Mouse (Mus musculus): ENCODE results near the gene Tle6. TPM values are rescaled to one million over a fixed set of nuclear protein-coding genes. Genes with fewer than 3 reads are reported as not detected.

Gene Tle6
- polyA plus RNA-seq, 1 experiment from 2014 or later, result 12.1 TPM

- 28% methylated on average over 16 of the region's 16 CpGs for WGBS (ENCODE audit: insufficient replicate concordance)
- no peak overlapping the region for H3K9ac ChIP-seq
- peaks cover 29% of the 10 kb centered on the region for H3K36me3 ChIP-seq
- no peak for ATAC-seq
- H3K4me2 ChIP-seq, result peak overlapping the region; percentile 8; the same call in 1 of the 2 replicates
- H3K27me3 ChIP-seq (replicated peaks), result peaks cover 34% of the 10 kb centered on the region
- H3K4me1 ChIP-seq, result peaks cover 71% of the 10 kb centered on the region
- no peak overlapping the region for H3K4me3 ChIP-seq
- peak overlapping the region; percentile 46; the same call in 1 of the 2 replicates for H3K27ac ChIP-seq
- H3K9me3 ChIP-seq (replicated peaks), result no peaks in the 10 kb centered on the region
Observed at GRCm38 (mm10) chr10:81568381-81569191, 32.3 kb downstream of the Tle6 start.

GRCm38 (mm10) chr10:81565257-81566228 is 35.3 kb downstream of the Tle6 start:
- no peaks in the 10 kb centered on the region for H3K9me3 ChIP-seq (replicated peaks)
- H3K9ac ChIP-seq, result no peak overlapping the region
- no peak for ATAC-seq
- peaks cover 22% of the 10 kb centered on the region for H3K27me3 ChIP-seq (replicated peaks)
- no peak overlapping the region for H3K4me2 ChIP-seq
- 67% methylated on average over 20 of the region's 20 CpGs for WGBS (ENCODE audit: insufficient replicate concordance)
- H3K36me3 ChIP-seq, result peaks cover 50% of the 10 kb centered on the region
- H3K27ac ChIP-seq, result 0 out of 2 replicates have a peak overlapping the region, but pooled peaks have one; percentile 3
- H3K4me3 ChIP-seq, result no peak overlapping the region
- peaks cover 78% of the 10 kb centered on the region for H3K4me1 ChIP-seq

GRCm38 (mm10) chr10:81564734-81565133 is 36.1 kb downstream of the Tle6 start:
- H3K27me3 ChIP-seq (replicated peaks), result peaks cover 14% of the 10 kb centered on the region
- peaks cover 79% of the 10 kb centered on the region for H3K4me1 ChIP-seq
- WGBS (ENCODE audit: insufficient replicate concordance), result 35% methylated on average over 10 of the region's 10 CpGs
- H3K27ac ChIP-seq, result peak overlapping the region; percentile 37; the same call in 1 of the 2 replicates
- no peak overlapping the region for H3K4me3 ChIP-seq
- H3K4me2 ChIP-seq, result no peak overlapping the region
- H3K9me3 ChIP-seq (replicated peaks), result no peaks in the 10 kb centered on the region
- H3K36me3 ChIP-seq, result peaks cover 50% of the 10 kb centered on the region
- no peak overlapping the region for H3K9ac ChIP-seq
- no peak for ATAC-seq

- H3K4me3 ChIP-seq, result peak overlapping the region; percentile 14; the same call in 1 of the 2 replicates
- H3K27me3 ChIP-seq (replicated peaks), result peaks cover 9% of the 10 kb centered on the region
- H3K9me3 ChIP-seq (replicated peaks), result no peaks in the 10 kb centered on the region
- WGBS (ENCODE audit: insufficient replicate concordance), result 27% methylated on average over 10 of the region's 10 CpGs
- H3K36me3 ChIP-seq, result peaks cover 50% of the 10 kb centered on the region
- peak overlapping the region; percentile 37 for H3K27ac ChIP-seq
- peaks cover 78% of the 10 kb centered on the region for H3K4me1 ChIP-seq
- H3K4me2 ChIP-seq, result peak overlapping the region; percentile 43
- no peak for ATAC-seq
- peak overlapping the region; percentile 24; the same call in 1 of the 2 replicates for H3K9ac ChIP-seq
Observed at GRCm38 (mm10) chr10:81564216-81564615, 36.7 kb downstream of the Tle6 start.

GRCm38 (mm10) chr10:81563481-81563880 is 37.4 kb downstream of the Tle6 start:
- 0 out of 2 replicates have a peak overlapping the region, but pooled peaks have one; percentile 14 for H3K4me3 ChIP-seq
- H3K4me1 ChIP-seq, result peaks cover 77% of the 10 kb centered on the region

GRCm38 (mm10) chr10:81562411-81562810 is 38.5 kb downstream of the Tle6 start:
- Histone ChIP-seq H3K36me3 (peaks cover 50% of the 10 kb centered on the region), H3K4me1 (peaks cover 69% of the 10 kb centered on the region), H3K4me3 (no peak overlapping the region), H3K9ac (no peak overlapping the region; the same call in 1 of the 2 replicates), H3K9me3 (replicated peaks) (no peaks in the 10 kb centered on the region), H3K27me3 (replicated peaks) (no peaks in the 10 kb centered on the region; the same call in 1 of the 2 replicates), H3K27ac (peak overlapping the region; percentile 28; the same call in 1 of the 2 replicates), H3K4me2 (peak overlapping the region; percentile 12; the same call in 1 of the 2 replicates)
- WGBS (ENCODE audit: insufficient replicate concordance), result 62% methylated on average over 6 of the region's 6 CpGs
- no peak for ATAC-seq

More at GRCm38 (mm10) chr10:81563481-81563880, 37.4 kb downstream of the Tle6 start:
- 26% methylated on average over 6 of the region's 6 CpGs for WGBS (ENCODE audit: insufficient replicate concordance)
- H3K27me3 ChIP-seq (replicated peaks), result peaks cover 2% of the 10 kb centered on the region; the same call in 1 of the 2 replicates
- H3K4me2 ChIP-seq, result peak overlapping the region; percentile 43
- no peaks in the 10 kb centered on the region for H3K9me3 ChIP-seq (replicated peaks)
- no peak for ATAC-seq
- peaks cover 50% of the 10 kb centered on the region for H3K36me3 ChIP-seq
- H3K9ac ChIP-seq, result peak overlapping the region; percentile 24; the same call in 1 of the 2 replicates
- peak overlapping the region; percentile 37; the same call in 1 of the 2 replicates for H3K27ac ChIP-seq

DNA sequence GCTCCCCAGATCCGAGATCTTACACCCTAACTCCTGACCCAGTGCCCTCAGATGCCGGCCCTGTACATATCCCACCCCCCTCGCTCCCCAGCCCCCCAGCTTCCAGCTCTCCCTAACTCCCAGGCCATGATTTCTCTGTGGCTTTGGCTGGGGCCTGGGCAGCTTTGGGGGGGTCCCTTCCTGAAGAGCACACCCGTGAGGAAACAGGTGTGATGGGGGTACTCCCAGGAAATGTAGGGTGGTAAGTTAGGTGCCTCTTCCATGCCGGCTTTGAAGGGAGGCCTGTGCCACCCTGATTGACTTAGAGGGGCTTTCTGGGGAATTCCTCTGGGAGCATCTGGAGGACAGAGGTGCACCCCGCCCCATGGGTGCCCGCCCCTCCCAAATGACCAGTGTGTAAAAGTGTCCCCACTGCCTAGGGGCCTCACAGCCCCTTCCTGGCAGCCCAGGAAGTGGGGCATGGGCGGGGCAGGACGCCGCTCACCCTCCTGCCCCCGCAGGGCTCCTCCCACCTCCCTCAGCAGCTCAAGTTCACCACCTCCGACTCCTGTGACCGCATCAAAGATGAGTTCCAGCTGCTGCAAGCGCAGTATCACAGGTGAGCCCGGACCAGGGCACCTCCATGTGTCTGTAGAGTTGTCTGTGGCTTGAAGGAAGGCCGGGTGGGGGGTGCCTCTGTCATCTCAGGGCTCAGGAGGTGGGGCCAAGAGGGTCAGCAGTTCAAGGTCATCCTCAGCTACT is 40.0 kb downstream of the Tle6 start:
- peak overlapping the region; percentile 78 for H3K4me3 ChIP-seq
- peak overlapping the region; percentile 83 for H3K27ac ChIP-seq
- H3K4me1 ChIP-seq, result peaks cover 69% of the 10 kb centered on the region
- no peaks in the 10 kb centered on the region for H3K27me3 ChIP-seq (replicated peaks)
- WGBS (ENCODE audit: insufficient replicate concordance), result 6% methylated on average over 16 of the region's 16 CpGs
- peaks cover 44% of the 10 kb centered on the region for H3K36me3 ChIP-seq
- H3K4me2 ChIP-seq, result peak overlapping the region; percentile 93
- H3K9ac ChIP-seq, result peak overlapping the region; percentile 89
- ATAC-seq, result peak; percentile 6; the same call in 1 of the 2 replicates
- H3K9me3 ChIP-seq (replicated peaks), result no peaks in the 10 kb centered on the region

- Histone ChIP-seq H3K4me2 (peak overlapping the region; percentile 93), H3K27ac (peak overlapping the region; percentile 83), H3K4me1 (peaks cover 61% of the 10 kb centered on the region), H3K9me3 (replicated peaks) (no peaks in the 10 kb centered on the region), H3K4me3 (peak overlapping the region; percentile 78), H3K36me3 (peaks cover 34% of the 10 kb centered on the region), H3K27me3 (replicated peaks) (no peaks in the 10 kb centered on the region), H3K9ac (peak overlapping the region; percentile 89)
- WGBS (ENCODE audit: insufficient replicate concordance), result 3% methylated on average over 34 of the region's 36 CpGs
- peak; percentile 39 for ATAC-seq
Observed at GRCm38 (mm10) chr10:81559627-81560539, 41.0 kb downstream of the Tle6 start.

DNA sequence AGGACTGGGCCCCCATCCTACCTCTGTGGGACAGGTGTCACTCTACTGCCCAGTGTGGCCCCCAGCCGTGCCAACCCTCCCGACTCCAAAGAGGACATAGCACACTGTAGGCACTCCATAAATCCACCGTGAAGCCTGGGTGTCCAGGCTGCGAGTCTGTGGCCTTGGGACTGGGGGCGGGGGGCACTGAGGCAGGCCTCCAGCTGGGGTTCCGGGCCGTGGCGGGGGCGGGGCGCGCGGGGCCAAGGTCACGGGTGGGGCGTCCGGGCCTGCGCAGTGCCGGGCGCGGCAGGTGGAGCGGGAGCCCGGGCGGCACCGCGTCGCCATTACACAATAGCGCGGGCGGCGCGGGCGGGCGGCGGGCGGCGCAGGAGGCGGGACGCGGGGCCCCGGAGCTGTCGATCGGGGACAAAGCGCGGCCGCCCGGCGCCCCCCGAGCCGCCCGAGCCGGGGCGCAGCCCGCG is 41.7 kb downstream of the Tle6 start, which contains the start of gene Aes:
TSS of gene Aes (plus strand) at position 326 of the 464 bp plus-strand sequence.
- Histone ChIP-seq H3K4me2 (peak within 1 kb of the TSS; percentile 93), H3K4me3 (peak within 1 kb of the TSS; percentile 78), H3K27me3 (replicated peaks) (no peaks in the 10 kb centered on the region), H3K27ac (peak within 1 kb of the TSS; percentile 83), H3K36me3 (peaks cover 27% of the 10 kb centered on the region), H3K4me1 (peaks cover 55% of the 10 kb centered on the region), H3K9ac (peak within 1 kb of the TSS; percentile 89), H3K9me3 (replicated peaks) (no peaks in the 10 kb centered on the region)
- ATAC-seq, result peak; percentile 66
- WGBS (ENCODE audit: insufficient replicate concordance), result 1% methylated on average over 21 of the region's 53 CpGs

DNA sequence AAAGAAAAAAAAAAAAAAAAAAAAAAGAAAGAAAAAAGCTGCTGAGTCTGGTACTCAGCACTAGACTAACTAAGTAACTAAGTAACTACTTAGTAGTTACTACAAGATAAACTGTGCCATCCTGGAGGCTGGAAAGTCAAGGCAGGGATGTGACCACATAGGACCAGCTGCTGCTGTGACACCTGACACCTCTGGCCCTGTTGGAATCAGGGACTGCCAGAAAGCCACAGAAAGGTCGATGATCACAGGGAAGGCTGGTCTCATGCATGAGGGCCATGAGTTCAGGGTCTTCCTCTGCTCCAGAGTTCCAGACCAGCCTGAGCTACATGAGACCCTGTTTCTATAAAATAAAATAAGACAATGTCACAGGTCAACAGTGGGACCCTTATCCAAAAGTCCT is 43.4 kb downstream of the Tle6 start:
- no peak for ATAC-seq

More for the DNA sequence above, 43.4 kb downstream of the Tle6 start:
- H3K36me3 ChIP-seq, result peaks cover 14% of the 10 kb centered on the region
- 35% methylated on average over 1 of the region's 1 CpGs for WGBS (ENCODE audit: insufficient replicate concordance)
- no peak overlapping the region for H3K27ac ChIP-seq
- no peak overlapping the region for H3K4me2 ChIP-seq
- H3K27me3 ChIP-seq (replicated peaks), result no peaks in the 10 kb centered on the region
- no peak overlapping the region for H3K4me3 ChIP-seq
- peaks cover 6% of the 10 kb centered on the region for H3K9me3 ChIP-seq (replicated peaks)
- no peak overlapping the region for H3K9ac ChIP-seq
- peaks cover 38% of the 10 kb centered on the region for H3K4me1 ChIP-seq
